Mouse (Mus musculus) thymus, adult 2 months (tissue): ENCODE results near the gene Syngr2. TPM values are rescaled to one million over a fixed set of nuclear protein-coding genes. Genes with fewer than 3 reads are reported as not detected.
A peak's percentile ranks its signal among the peaks of the same experiment; 100 is the strongest.
"Not testable (repeated sequence)": the region's sequence is repeated elsewhere in the genome, so short reads cannot be mapped to it uniquely, and the experiment has no call there.

Experiments used
- DNase-seq: peaks from one replicate; pipeline ENCODE4 v3.0.0; 2021
- H3K27ac ChIP-seq: fragments of 200-500 bp; 2 replicates; pipeline ENCODE4 v1.5.1; 2012; ENCODE audit warnings: low read length, control low read depth; ENCODE audit not compliant: control insufficient read depth, insufficient read depth
- H3K27me3 ChIP-seq: fragments of 200-500 bp; 2 replicates; pipeline ENCODE4 v1.6.1; 2012; ENCODE audit warnings: mild to moderate bottlenecking, low read length, moderate library complexity, mixed read lengths; ENCODE audit not compliant: control insufficient read depth, insufficient read depth
- H3K36me3 ChIP-seq: fragments of 200-500 bp; 2 replicates; pipeline ENCODE4 v1.6.1; 2012; ENCODE audit warnings: mild to moderate bottlenecking, low read length, moderate library complexity; ENCODE audit not compliant: control insufficient read depth, insufficient read depth
- H3K4me1 ChIP-seq: fragments of 200-500 bp; replicated peaks from 2 replicates; pipeline ENCODE4 v1.6.1; 2012; ENCODE audit warnings: low read length; ENCODE audit not compliant: control insufficient read depth, insufficient read depth
- H3K4me3 ChIP-seq: fragments of 200-500 bp; 2 replicates; pipeline ENCODE4 v1.5.1; 2012; ENCODE audit warnings: mild to moderate bottlenecking, low read length, control low read depth, moderate library complexity; ENCODE audit not compliant: control insufficient read depth, insufficient read depth
- CTCF ChIP-seq: fragments of 200-500 bp; IDR thresholded peaks from 2 replicates; pipeline ENCODE4 v1.5.1; 2012; ENCODE audit warnings: mild to moderate bottlenecking, control low read depth, low read length, moderate library complexity, borderline replicate concordance; ENCODE audit not compliant: control insufficient read depth, poor library complexity, insufficient read depth; ENCODE audit errors: extremely low read depth
- POLR2A ChIP-seq: fragments of 200-500 bp; IDR thresholded peaks from 2 replicates; pipeline ENCODE4 v1.6.1; 2012; ENCODE audit warnings: mild to moderate bottlenecking, low read length, control low read depth, moderate library complexity; ENCODE audit not compliant: control insufficient read depth, poor library complexity, insufficient read depth; ENCODE audit errors: extremely low read depth
- WGBS: fragments of 180-500 bp; shearing (Covaris S2); methylation state at CpG from one replicate; pipeline ENCODE4 v1.1.7; 2018; 5-methylcytosine and 5-hydroxymethylcytosine counted together
- polyA plus RNA-seq: library from polyadenylated mRNA; depleted of rRNA; stranded (reverse); fragments of >200 nt; gene quantifications from 2 replicates; pipeline ENCODE4 v1.2.3, GENCODE M21; 2012

Gene Syngr2
- polyA plus RNA-seq, 1 experiment = 322 TPM

- TF ChIP-seq CTCF (peak; percentile 62), POLR2A (no peak)
- peak; percentile 74 for DNase-seq
- peaks cover 38% of the 10 kb centered on the region for H3K36me3 ChIP-seq
- no peak overlapping the region for H3K27ac ChIP-seq
- peaks cover 25% of the 10 kb centered on the region for H3K4me1 ChIP-seq
- 31% methylated on average over 10 of the region's 10 CpGs for WGBS
- H3K27me3 ChIP-seq = no peaks in the 10 kb centered on the region
- no peak overlapping the region for H3K4me3 ChIP-seq
Observed at GRCm38 (mm10) chr11:117786294-117786693, 23.2 kb upstream of the Syngr2 start.

- Histone ChIP-seq H3K4me1 (peaks cover 37% of the 10 kb centered on the region), H3K36me3 (peaks cover 49% of the 10 kb centered on the region)
- not testable (repeated sequence) for H3K4me3 ChIP-seq, H3K27me3 ChIP-seq, DNase-seq, H3K27ac ChIP-seq
- WGBS = 89% methylated on average over 7 of the region's 7 CpGs
Observed at GRCm38 (mm10) chr11:117788481-117788880, 21.0 kb upstream of the Syngr2 start.

- Histone ChIP-seq H3K27ac (no peak overlapping the region), H3K36me3 (peaks cover 39% of the 10 kb centered on the region), H3K27me3 (no peaks in the 10 kb centered on the region), H3K4me1 (peaks cover 37% of the 10 kb centered on the region), H3K4me3 (no peak overlapping the region)
- TF ChIP-seq CTCF (peak; percentile 75), POLR2A (no peak)
- peak; percentile 74 for DNase-seq
- 20% methylated on average over 14 of the region's 14 CpGs for WGBS
Observed at GRCm38 (mm10) chr11:117790286-117790685, 19.2 kb upstream of the Syngr2 start.

GRCm38 (mm10) chr11:117790703-117791440, 18.6 kb upstream of the Syngr2 start:
- 79% methylated on average over 23 of the region's 23 CpGs for WGBS
- Histone ChIP-seq H3K4me3 (no peak overlapping the region), H3K27ac (no peak overlapping the region), H3K36me3 (peaks cover 37% of the 10 kb centered on the region), H3K4me1 (peaks cover 37% of the 10 kb centered on the region), H3K27me3 (no peaks in the 10 kb centered on the region)
- DNase-seq = no peak
- TF ChIP-seq CTCF = peak; percentile 19; the same call in 1 of the 2 replicates
- TF ChIP-seq POLR2A = no peak

GRCm38 (mm10) chr11:117791441-117791761, 18.1 kb upstream of the Syngr2 start:
- H3K4me3 ChIP-seq = no peak overlapping the region
- peaks cover 36% of the 10 kb centered on the region for H3K36me3 ChIP-seq
- H3K27ac ChIP-seq = no peak overlapping the region
- DNase-seq = no peak
- H3K4me1 ChIP-seq = peaks cover 41% of the 10 kb centered on the region
- no peaks in the 10 kb centered on the region for H3K27me3 ChIP-seq
- TF ChIP-seq POLR2A = no peak
- TF ChIP-seq CTCF = no peak
- 94% methylated on average over 9 of the region's 9 CpGs for WGBS

GRCm38 (mm10) chr11:117792281-117792888, 17.1 kb upstream of the Syngr2 start:
- no peak for TF ChIP-seq POLR2A
- TF ChIP-seq CTCF = no peak
- Histone ChIP-seq H3K4me3 (no peak overlapping the region), H3K27me3 (no peaks in the 10 kb centered on the region), H3K36me3 (peaks cover 26% of the 10 kb centered on the region), H3K27ac (no peak overlapping the region), H3K4me1 (peaks cover 47% of the 10 kb centered on the region)
- peak; percentile 51 for DNase-seq
- 14% methylated on average over 22 of the region's 22 CpGs for WGBS

- Histone ChIP-seq H3K27me3 (no peaks in the 10 kb centered on the region), H3K4me1 (peaks cover 63% of the 10 kb centered on the region)
- TF ChIP-seq POLR2A (no peak), CTCF (no peak)
Observed at GRCm38 (mm10) chr11:117794035-117794551, 15.4 kb upstream of the Syngr2 start.

More at GRCm38 (mm10) chr11:117794035-117794551, 15.4 kb upstream of the Syngr2 start:
- Histone ChIP-seq H3K4me3 (no peak overlapping the region), H3K27ac (no peak overlapping the region), H3K36me3 (peaks cover 15% of the 10 kb centered on the region; the same call in 1 of the 2 replicates)
- 15% methylated on average over 4 of the region's 4 CpGs for WGBS
- peak; percentile 33 for DNase-seq
